Mouse (Mus musculus): Measurements from ENCODE around the gene Usp32. TPM values are rescaled to one million over a fixed set of nuclear protein-coding genes. Genes with fewer than 3 reads are reported as not detected.
A peak's percentile ranks its signal among the peaks of the same experiment; 100 is the strongest.

Gene Usp32
- polyA plus RNA-seq, 1 experiment from 2014 or later: 6.7 TPM

- no peaks in the 10 kb centered on the region for H3K9me3 ChIP-seq (replicated peaks; ENCODE audit: control insufficient read depth, low read length)
- H3K4me3 ChIP-seq (ENCODE audit: low read depth, low read length): no peak overlapping the region
- H3K27me3 ChIP-seq (ENCODE audit: control insufficient read depth, insufficient read depth, low read length): no peaks in the 10 kb centered on the region
- no peak overlapping the region for H3K4me2 ChIP-seq
- H3K27ac ChIP-seq (ENCODE audit: low read depth, low read length): no peak overlapping the region
- no peak overlapping the region for H3K9ac ChIP-seq (ENCODE audit: low read depth, low read length)
- no peak for ATAC-seq (replicated peaks; ENCODE audit: insufficient number of reproducible peaks, low FRiP score, low TSS enrichment)
- no peaks in the 10 kb centered on the region for H3K36me3 ChIP-seq (ENCODE audit: control insufficient read depth, insufficient read depth, low read length)
- H3K4me1 ChIP-seq (ENCODE audit: control insufficient read depth, insufficient read depth, low read length): peaks cover 6% of the 10 kb centered on the region
- 63% methylated on average over 4 of the region's 4 CpGs for WGBS (ENCODE audit: insufficient replicate concordance)
Measured at GRCm38 (mm10) chr11:84968309-84968708, 171.7 kb downstream of the Usp32 start.

GRCm38 (mm10) chr11:84967113-84967512, 172.8 kb downstream of the Usp32 start:
- H3K36me3 ChIP-seq (ENCODE audit: control insufficient read depth, insufficient read depth, low read length): no peaks in the 10 kb centered on the region
- no peaks in the 10 kb centered on the region for H3K27me3 ChIP-seq (ENCODE audit: control insufficient read depth, insufficient read depth, low read length)
- 30% methylated on average over 5 of the region's 5 CpGs for WGBS (ENCODE audit: insufficient replicate concordance)
- no peak overlapping the region for H3K27ac ChIP-seq (ENCODE audit: low read depth, low read length)
- H3K4me3 ChIP-seq (ENCODE audit: low read depth, low read length): no peak overlapping the region
- H3K4me2 ChIP-seq: no peak overlapping the region
- H3K9me3 ChIP-seq (replicated peaks; ENCODE audit: control insufficient read depth, low read length): no peaks in the 10 kb centered on the region
- peaks cover 6% of the 10 kb centered on the region for H3K4me1 ChIP-seq (ENCODE audit: control insufficient read depth, insufficient read depth, low read length)
- H3K9ac ChIP-seq (ENCODE audit: low read depth, low read length): no peak overlapping the region
- no peak for ATAC-seq (replicated peaks; ENCODE audit: insufficient number of reproducible peaks, low FRiP score, low TSS enrichment)

GRCm38 (mm10) chr11:84966696-84967095, 173.3 kb downstream of the Usp32 start:
- H3K4me2 ChIP-seq: no peak overlapping the region
- H3K27ac ChIP-seq (ENCODE audit: low read depth, low read length): no peak overlapping the region
- no peaks in the 10 kb centered on the region for H3K27me3 ChIP-seq (ENCODE audit: control insufficient read depth, insufficient read depth, low read length)
- no peaks in the 10 kb centered on the region for H3K36me3 ChIP-seq (ENCODE audit: control insufficient read depth, insufficient read depth, low read length)
- no peak overlapping the region for H3K4me3 ChIP-seq (ENCODE audit: low read depth, low read length)
- H3K9me3 ChIP-seq (replicated peaks; ENCODE audit: control insufficient read depth, low read length): no peaks in the 10 kb centered on the region
- H3K9ac ChIP-seq (ENCODE audit: low read depth, low read length): no peak overlapping the region
- peaks cover 6% of the 10 kb centered on the region for H3K4me1 ChIP-seq (ENCODE audit: control insufficient read depth, insufficient read depth, low read length)
- 65% methylated on average over 4 of the region's 4 CpGs for WGBS (ENCODE audit: insufficient replicate concordance)
- no peak for ATAC-seq (replicated peaks; ENCODE audit: insufficient number of reproducible peaks, low FRiP score, low TSS enrichment)

- peaks cover 7% of the 10 kb centered on the region for H3K27me3 ChIP-seq (ENCODE audit: control insufficient read depth, insufficient read depth, low read length)
- no peak overlapping the region for H3K9ac ChIP-seq (ENCODE audit: low read depth, low read length)
- no peak overlapping the region for H3K4me2 ChIP-seq
- ATAC-seq (replicated peaks; ENCODE audit: insufficient number of reproducible peaks, low FRiP score, low TSS enrichment): no peak
- H3K36me3 ChIP-seq (ENCODE audit: control insufficient read depth, insufficient read depth, low read length): no peaks in the 10 kb centered on the region
- no peaks in the 10 kb centered on the region for H3K9me3 ChIP-seq (replicated peaks; ENCODE audit: control insufficient read depth, low read length)
- no peak overlapping the region for H3K4me3 ChIP-seq (ENCODE audit: low read depth, low read length)
- H3K27ac ChIP-seq (ENCODE audit: low read depth, low read length): no peak overlapping the region
- 77% methylated on average over 3 of the region's 3 CpGs for WGBS (ENCODE audit: insufficient replicate concordance)
- H3K4me1 ChIP-seq (ENCODE audit: control insufficient read depth, insufficient read depth, low read length): peaks cover 14% of the 10 kb centered on the region
Measured at GRCm38 (mm10) chr11:84963556-84963955, 176.4 kb downstream of the Usp32 start.

- H3K4me2 ChIP-seq: no peak overlapping the region
- no peak overlapping the region for H3K9ac ChIP-seq (ENCODE audit: low read depth, low read length)
- WGBS (ENCODE audit: insufficient replicate concordance): 84% methylated on average over 4 of the region's 4 CpGs
- no peaks in the 10 kb centered on the region for H3K9me3 ChIP-seq (replicated peaks; ENCODE audit: control insufficient read depth, low read length)
- peaks cover 19% of the 10 kb centered on the region for H3K4me1 ChIP-seq (ENCODE audit: control insufficient read depth, insufficient read depth, low read length)
- ATAC-seq (replicated peaks; ENCODE audit: insufficient number of reproducible peaks, low FRiP score, low TSS enrichment): no peak
- H3K4me3 ChIP-seq (ENCODE audit: low read depth, low read length): no peak overlapping the region
- H3K27me3 ChIP-seq (ENCODE audit: control insufficient read depth, insufficient read depth, low read length): peaks cover 17% of the 10 kb centered on the region
- H3K27ac ChIP-seq (ENCODE audit: low read depth, low read length): no peak overlapping the region
- no peaks in the 10 kb centered on the region for H3K36me3 ChIP-seq (ENCODE audit: control insufficient read depth, insufficient read depth, low read length)
Measured at GRCm38 (mm10) chr11:84962536-84962935, 177.4 kb downstream of the Usp32 start.

GRCm38 (mm10) chr11:84961571-84961970, 178.4 kb downstream of the Usp32 start:
- Histone ChIP-seq H3K9me3 (replicated peaks; ENCODE audit: control insufficient read depth, low read length) (no peaks in the 10 kb centered on the region), H3K36me3 (ENCODE audit: control insufficient read depth, insufficient read depth, low read length) (no peaks in the 10 kb centered on the region), H3K4me3 (ENCODE audit: low read depth, low read length) (no peak overlapping the region), H3K4me1 (ENCODE audit: control insufficient read depth, insufficient read depth, low read length) (peaks cover 17% of the 10 kb centered on the region), H3K9ac (ENCODE audit: low read depth, low read length) (no peak overlapping the region), H3K27ac (ENCODE audit: low read depth, low read length) (no peak overlapping the region), H3K27me3 (ENCODE audit: control insufficient read depth, insufficient read depth, low read length) (peaks cover 26% of the 10 kb centered on the region), H3K4me2 (no peak overlapping the region)
- ATAC-seq (replicated peaks; ENCODE audit: insufficient number of reproducible peaks, low FRiP score, low TSS enrichment): no peak
- 93% methylated on average over 4 of the region's 4 CpGs for whole genome bisulfite sequencing (ENCODE audit: insufficient replicate concordance)

GRCm38 (mm10) chr11:84960780-84961179, 179.2 kb downstream of the Usp32 start:
- H3K4me1 ChIP-seq (ENCODE audit: control insufficient read depth, insufficient read depth, low read length): peaks cover 17% of the 10 kb centered on the region
- H3K27me3 ChIP-seq (ENCODE audit: control insufficient read depth, insufficient read depth, low read length): peaks cover 34% of the 10 kb centered on the region
- H3K27ac ChIP-seq (ENCODE audit: low read depth, low read length): no peak overlapping the region
- H3K4me2 ChIP-seq: no peak overlapping the region
- no peaks in the 10 kb centered on the region for H3K9me3 ChIP-seq (replicated peaks; ENCODE audit: control insufficient read depth, low read length)
- no peak for ATAC-seq (replicated peaks; ENCODE audit: insufficient number of reproducible peaks, low FRiP score, low TSS enrichment)
- no peaks in the 10 kb centered on the region for H3K36me3 ChIP-seq (ENCODE audit: control insufficient read depth, insufficient read depth, low read length)
- WGBS (ENCODE audit: insufficient replicate concordance): 64% methylated on average over 6 of the region's 6 CpGs
- no peak overlapping the region for H3K9ac ChIP-seq (ENCODE audit: low read depth, low read length)
- H3K4me3 ChIP-seq (ENCODE audit: low read depth, low read length): no peak overlapping the region

GRCm38 (mm10) chr11:84960291-84960690, 179.7 kb downstream of the Usp32 start:
- Histone ChIP-seq H3K4me1 (ENCODE audit: control insufficient read depth, insufficient read depth, low read length) (peaks cover 17% of the 10 kb centered on the region), H3K36me3 (ENCODE audit: control insufficient read depth, insufficient read depth, low read length) (no peaks in the 10 kb centered on the region), H3K4me2 (peak overlapping the region; percentile 50), H3K27ac (ENCODE audit: low read depth, low read length) (no peak overlapping the region), H3K9me3 (replicated peaks; ENCODE audit: control insufficient read depth, low read length) (no peaks in the 10 kb centered on the region), H3K9ac (ENCODE audit: low read depth, low read length) (no peak overlapping the region), H3K4me3 (ENCODE audit: low read depth, low read length) (no peak overlapping the region), H3K27me3 (ENCODE audit: control insufficient read depth, insufficient read depth, low read length) (peaks cover 35% of the 10 kb centered on the region)
- 40% methylated on average over 3 of the region's 3 CpGs for WGBS (ENCODE audit: insufficient replicate concordance)
- no peak for ATAC-seq (replicated peaks; ENCODE audit: insufficient number of reproducible peaks, low FRiP score, low TSS enrichment)

- WGBS (ENCODE audit: insufficient replicate concordance): 3% methylated on average over 9 of the region's 9 CpGs
- Histone ChIP-seq H3K4me2 (peak overlapping the region; percentile 50), H3K4me1 (ENCODE audit: control insufficient read depth, insufficient read depth, low read length) (peaks cover 17% of the 10 kb centered on the region), H3K9ac (ENCODE audit: low read depth, low read length) (no peak overlapping the region), H3K36me3 (ENCODE audit: control insufficient read depth, insufficient read depth, low read length) (no peaks in the 10 kb centered on the region), H3K9me3 (replicated peaks; ENCODE audit: control insufficient read depth, low read length) (no peaks in the 10 kb centered on the region), H3K27ac (ENCODE audit: low read depth, low read length) (no peak overlapping the region), H3K4me3 (ENCODE audit: low read depth, low read length) (no peak overlapping the region), H3K27me3 (ENCODE audit: control insufficient read depth, insufficient read depth, low read length) (peaks cover 35% of the 10 kb centered on the region)
- no peak for ATAC-seq (replicated peaks; ENCODE audit: insufficient number of reproducible peaks, low FRiP score, low TSS enrichment)
Measured at GRCm38 (mm10) chr11:84959701-84960181, 180.2 kb downstream of the Usp32 start.

Data from heart, embryonic 11.5 days (tissue).